Mouse (Mus musculus) MEL (cell line): ENCODE data around the gene Fam166a. TPM values are rescaled to one million over a fixed set of nuclear protein-coding genes. Genes with fewer than 3 reads are reported as not detected.

ENCODE experiments used
- DNase-seq: peaks from one replicate; pipeline ENCODE4 v3.0.0; 2011; ENCODE audit warnings: low read depth, low spot score
- H3K27ac ChIP-seq: 2 replicates; pipeline ENCODE4 v1.5.1; 2012; ENCODE audit warnings: low read depth, mild to moderate bottlenecking, control low read depth, low read length, moderate library complexity; ENCODE audit not compliant: control insufficient read depth
- H3K27me3 ChIP-seq, 2 experiments: fragments of 150-350 bp in 1 of 2; sonication (generic) in 1 of 2; 2 replicates each; pipeline ENCODE4 v1.6.1; 2012; ENCODE audit warnings: low read length in 2 of 2, mild to moderate bottlenecking in 2 of 2, improper control_type of control experiment in 1 of 2, moderate library complexity in 1 of 2; ENCODE audit not compliant: insufficient read depth in 2 of 2, control insufficient read depth in 1 of 2
- H3K36me3 ChIP-seq, 2 experiments: 2 replicates each; pipeline ENCODE4 v1.6.1; 2012 to 2014; ENCODE audit warnings: low read length in 2 of 2, improper control_type of control experiment in 1 of 2, inconsistent platforms in 1 of 2, mild to moderate bottlenecking in 1 of 2; ENCODE audit not compliant: insufficient read depth in 2 of 2, control insufficient read depth in 1 of 2
- H3K4me1 ChIP-seq, 2 experiments: fragments of 150-350 bp in 1 of 2; sonication (generic) in 1 of 2; 2 replicates each; pipeline ENCODE4 v1.6.1; 2012; ENCODE audit warnings: low read length in 2 of 2, improper control_type of control experiment in 1 of 2, mild to moderate bottlenecking in 1 of 2; ENCODE audit not compliant: insufficient read depth in 2 of 2, control insufficient read depth in 1 of 2
- H3K4me3 ChIP-seq, 2 experiments: fragments of 150-350 bp in 1 of 2; sonication (generic) in 1 of 2; 2 replicates each; pipeline ENCODE4 v1.5.1; 2012; ENCODE audit warnings: low read depth in 2 of 2, low read length in 2 of 2, mild to moderate bottlenecking in 2 of 2, moderate library complexity in 2 of 2, control low read depth in 1 of 2, improper control_type of control experiment in 1 of 2; ENCODE audit not compliant: control insufficient read depth in 1 of 2, insufficient read depth in 1 of 2
- H3K79me2 ChIP-seq: 2 replicates; pipeline ENCODE4 v1.6.1; 2012; ENCODE audit warnings: mild to moderate bottlenecking, low read length, moderate library complexity; ENCODE audit not compliant: control insufficient read depth, poor library complexity, insufficient read depth
- H3K9ac ChIP-seq: 2 replicates; pipeline ENCODE4 v1.6.1; 2012; ENCODE audit warnings: low read depth, mild to moderate bottlenecking, control low read depth, low read length, moderate library complexity; ENCODE audit not compliant: control insufficient read depth, poor library complexity, severe bottlenecking
- H3K9me3 ChIP-seq: fragments of 150-350 bp; sonication (generic); replicated peaks from 2 replicates; pipeline ENCODE4 v1.6.1; 2012; ENCODE audit warnings: mild to moderate bottlenecking, low read length, improper control_type of control experiment, moderate library complexity; ENCODE audit not compliant: insufficient read depth
- BHLHE40 ChIP-seq: IDR thresholded peaks from 2 replicates; pipeline ENCODE4 v1.6.1; 2012; ENCODE audit warnings: low read depth, mild to moderate bottlenecking, inconsistent platforms, low read length, improper control_type of control experiment, borderline replicate concordance
- CHD2 ChIP-seq: IDR thresholded peaks from 2 replicates; pipeline ENCODE4 v1.6.1; 2011; ENCODE audit warnings: low read length, improper control_type of control experiment
- CTCF ChIP-seq, 3 experiments: IDR thresholded peaks in 2 of 3; conservative IDR thresholded peaks in 1 of 3; 2 replicates each; pipeline ENCODE4 v1.5.1; 2011 to 2012; ENCODE audit warnings: low read length in 3 of 3, low read depth in 2 of 3, mild to moderate bottlenecking in 2 of 3, improper control_type of control experiment in 1 of 3, inconsistent platforms in 1 of 3, mixed read lengths in 1 of 3, moderate library complexity in 1 of 3; ENCODE audit not compliant: control insufficient read depth in 1 of 3, insufficient read depth in 1 of 3, poor library complexity in 1 of 3, severe bottlenecking in 1 of 3
- E2F4 ChIP-seq: IDR thresholded peaks from 2 replicates; pipeline ENCODE4 v1.6.1; 2011; ENCODE audit warnings: low read depth, low read length, improper control_type of control experiment, borderline replicate concordance
- ELF1 ChIP-seq: IDR thresholded peaks from 2 replicates; pipeline ENCODE4 v1.6.1; 2014; ENCODE audit warnings: low read depth, mild to moderate bottlenecking, inconsistent platforms, low read length, improper control_type of control experiment, moderate library complexity
- EP300 ChIP-seq, 2 experiments: IDR thresholded peaks; 2 replicates each; pipeline ENCODE4 v1.6.1; 2011; ENCODE audit warnings: improper control_type of control experiment in 2 of 2, low read length in 2 of 2, low read depth in 1 of 2, mild to moderate bottlenecking in 1 of 2
- ETS1 ChIP-seq: IDR thresholded peaks from 2 replicates; pipeline ENCODE4 v1.6.1; 2012; ENCODE audit warnings: low read depth, mild to moderate bottlenecking, inconsistent platforms, low read length, improper control_type of control experiment, moderate library complexity
- GABPA ChIP-seq: IDR thresholded peaks from 2 replicates; pipeline ENCODE4 v1.6.1; 2012; ENCODE audit warnings: low read depth, mild to moderate bottlenecking, inconsistent platforms, low read length, improper control_type of control experiment, moderate library complexity
- GATA1 ChIP-seq: IDR thresholded peaks from 2 replicates; pipeline ENCODE4 v1.6.1; 2011; ENCODE audit warnings: low read depth, low read length, improper control_type of control experiment
- HCFC1 ChIP-seq: IDR thresholded peaks from 2 replicates; pipeline ENCODE4 v1.6.1; 2012; ENCODE audit warnings: low read depth, mild to moderate bottlenecking, inconsistent platforms, low read length, improper control_type of control experiment, moderate library complexity
- JUND ChIP-seq: IDR thresholded peaks from 2 replicates; pipeline ENCODE4 v1.6.1; 2011; ENCODE audit warnings: low read depth, mild to moderate bottlenecking, improper control_type of control experiment, low read length
- KAT2A ChIP-seq: conservative IDR thresholded peaks from 2 replicates; pipeline ENCODE4 v1.6.1; 2012; ENCODE audit warnings: low read depth, low read length, improper control_type of control experiment, inconsistent platforms
- MAFK ChIP-seq: IDR thresholded peaks from 2 replicates; pipeline ENCODE4 v1.6.1; 2011; ENCODE audit warnings: low read depth, mild to moderate bottlenecking, low read length, improper control_type of control experiment, borderline replicate concordance
- MAX ChIP-seq: IDR thresholded peaks from 2 replicates; pipeline ENCODE4 v1.6.1; 2011; ENCODE audit warnings: low read length, improper control_type of control experiment
- MEF2A ChIP-seq: IDR thresholded peaks from 2 replicates; pipeline ENCODE4 v1.6.1; 2014; ENCODE audit warnings: low read depth, mild to moderate bottlenecking, inconsistent platforms, low read length, improper control_type of control experiment; ENCODE audit not compliant: poor library complexity, insufficient replicate concordance, severe bottlenecking; ENCODE audit errors: extremely low read depth
- MXI1 ChIP-seq: IDR thresholded peaks from 2 replicates; pipeline ENCODE4 v1.6.1; 2011; ENCODE audit warnings: mild to moderate bottlenecking, low read depth, low read length, improper control_type of control experiment
- MYB ChIP-seq: IDR thresholded peaks from 2 replicates; pipeline ENCODE4 v1.6.1; 2011; ENCODE audit warnings: mild to moderate bottlenecking, low read depth, low read length, improper control_type of control experiment
- MYC ChIP-seq: IDR thresholded peaks from 2 replicates; pipeline ENCODE4 v1.6.1; 2011; ENCODE audit warnings: low read depth, mild to moderate bottlenecking, low read length, improper control_type of control experiment, moderate library complexity
- NELFE ChIP-seq: IDR thresholded peaks from 2 replicates; pipeline ENCODE4 v1.6.1; 2011; ENCODE audit warnings: low read depth, low read length, improper control_type of control experiment
- NRF1 ChIP-seq: IDR thresholded peaks from 2 replicates; pipeline ENCODE4 v1.6.1; 2014; ENCODE audit warnings: low read depth, mild to moderate bottlenecking, inconsistent platforms, low read length, improper control_type of control experiment, moderate library complexity; ENCODE audit not compliant: poor library complexity, insufficient read depth, severe bottlenecking
- POLR2A ChIP-seq, 2 experiments: IDR thresholded peaks; 2 replicates each; pipeline ENCODE4 v1.6.1; 2011 to 2012; ENCODE audit warnings: low read length in 2 of 2, mild to moderate bottlenecking in 2 of 2, control low read depth in 1 of 2, improper control_type of control experiment in 1 of 2, low read depth in 1 of 2, moderate library complexity in 1 of 2; ENCODE audit not compliant: control insufficient read depth in 1 of 2, insufficient read depth in 1 of 2, poor library complexity in 1 of 2
- POLR2AphosphoS2 ChIP-seq: IDR thresholded peaks from 2 replicates; pipeline ENCODE4 v1.6.1; 2011; ENCODE audit warnings: low read length, improper control_type of control experiment
- POLR2AphosphoS5 ChIP-seq: IDR thresholded peaks from 2 replicates; pipeline ENCODE4 v1.6.1; 2012; ENCODE audit warnings: low read depth, borderline replicate concordance, mild to moderate bottlenecking, inconsistent platforms, low read length, moderate library complexity, mixed read lengths
- RAD21 ChIP-seq: IDR thresholded peaks from 2 replicates; pipeline ENCODE4 v1.6.1; 2011; ENCODE audit warnings: mild to moderate bottlenecking, low read depth, low read length, improper control_type of control experiment
- RCOR1 ChIP-seq: IDR thresholded peaks from 2 replicates; pipeline ENCODE4 v1.6.1; 2012; ENCODE audit warnings: low read depth, mild to moderate bottlenecking, inconsistent platforms, low read length, improper control_type of control experiment
- SIN3A ChIP-seq: IDR thresholded peaks from 2 replicates; pipeline ENCODE4 v1.6.1; 2012; ENCODE audit warnings: low read length, improper control_type of control experiment, inconsistent platforms
- SMC3 ChIP-seq: IDR thresholded peaks from 2 replicates; pipeline ENCODE4 v1.6.1; 2011; ENCODE audit warnings: low read depth, low read length, improper control_type of control experiment
- TAL1 ChIP-seq: IDR thresholded peaks from 2 replicates; pipeline ENCODE4 v1.6.1; 2012; ENCODE audit warnings: mild to moderate bottlenecking, inconsistent platforms, low read length, moderate library complexity, mixed read lengths
- TBP ChIP-seq: IDR thresholded peaks from 2 replicates; pipeline ENCODE4 v1.8.0; 2011; ENCODE audit warnings: low read depth, low read length, improper control_type of control experiment
- TCF12 ChIP-seq: IDR thresholded peaks from 2 replicates; pipeline ENCODE4 v1.6.1; 2014; ENCODE audit warnings: low read depth, mild to moderate bottlenecking, inconsistent platforms, low read length, improper control_type of control experiment, moderate library complexity
- UBTF ChIP-seq: IDR thresholded peaks from 2 replicates; pipeline ENCODE4 v1.6.1; 2012; ENCODE audit warnings: low read depth, mild to moderate bottlenecking, inconsistent platforms, low read length, improper control_type of control experiment, moderate library complexity, borderline replicate concordance; ENCODE audit not compliant: insufficient read depth
- USF1 ChIP-seq: IDR thresholded peaks from 2 replicates; pipeline ENCODE4 v1.6.1; 2014; ENCODE audit warnings: low read depth, mild to moderate bottlenecking, inconsistent platforms, low read length, improper control_type of control experiment, moderate library complexity
- USF2 ChIP-seq, 2 experiments: IDR thresholded peaks; 2 replicates each; pipeline ENCODE4 v1.6.1; 2011 to 2012; ENCODE audit warnings: improper control_type of control experiment in 2 of 2, low read length in 2 of 2, borderline replicate concordance in 1 of 2, inconsistent platforms in 1 of 2, low read depth in 1 of 2, mild to moderate bottlenecking in 1 of 2; ENCODE audit not compliant: insufficient read depth in 1 of 2
- ZC3H11A ChIP-seq: IDR thresholded peaks from 2 replicates; pipeline ENCODE4 v1.6.1; 2012; ENCODE audit warnings: low read depth, mild to moderate bottlenecking, inconsistent platforms, low read length, improper control_type of control experiment
- ZKSCAN1 ChIP-seq: IDR thresholded peaks from 2 replicates; pipeline ENCODE4 v1.6.1; 2012; ENCODE audit warnings: low read depth, mild to moderate bottlenecking, inconsistent platforms, low read length, improper control_type of control experiment, moderate library complexity
- ZMIZ1 ChIP-seq: IDR thresholded peaks from 2 replicates; pipeline ENCODE4 v1.6.1; 2012; ENCODE audit warnings: low read depth, mild to moderate bottlenecking, inconsistent platforms, low read length, improper control_type of control experiment, moderate library complexity
- ZNF384 ChIP-seq: IDR thresholded peaks from 2 replicates; pipeline ENCODE4 v1.6.1; 2012; ENCODE audit warnings: low read depth, mild to moderate bottlenecking, inconsistent platforms, low read length, improper control_type of control experiment
- polyA plus RNA-seq, 2 experiments: library from polyadenylated mRNA; stranded (reverse) in 1 of 2; unstranded in 1 of 2; fragments of >175 nt in 1 of 2; fragments of >200 nt in 1 of 2; gene quantifications; 2 replicates each; pipeline versions ENCODE4 v1.2.1 to v1.2.4; 2012; ENCODE audit warnings: low replicate concordance in 2 of 2, low read depth in 1 of 2; ENCODE audit not compliant: insufficient read length in 2 of 2, insufficient read depth in 1 of 2, missing spikeins in 1 of 2
- total RNA-seq: library from RNA; depleted of rRNA; stranded (reverse); fragments of 300-350 nt; gene quantifications from 2 replicates; pipeline ENCODE4 v1.2.3, GENCODE M21; 2012

The Fam166a gene
- total and polyA plus RNA-seq, 3 experiments, result 1.1 to 15.6 TPM; not detected in 1

DNA sequence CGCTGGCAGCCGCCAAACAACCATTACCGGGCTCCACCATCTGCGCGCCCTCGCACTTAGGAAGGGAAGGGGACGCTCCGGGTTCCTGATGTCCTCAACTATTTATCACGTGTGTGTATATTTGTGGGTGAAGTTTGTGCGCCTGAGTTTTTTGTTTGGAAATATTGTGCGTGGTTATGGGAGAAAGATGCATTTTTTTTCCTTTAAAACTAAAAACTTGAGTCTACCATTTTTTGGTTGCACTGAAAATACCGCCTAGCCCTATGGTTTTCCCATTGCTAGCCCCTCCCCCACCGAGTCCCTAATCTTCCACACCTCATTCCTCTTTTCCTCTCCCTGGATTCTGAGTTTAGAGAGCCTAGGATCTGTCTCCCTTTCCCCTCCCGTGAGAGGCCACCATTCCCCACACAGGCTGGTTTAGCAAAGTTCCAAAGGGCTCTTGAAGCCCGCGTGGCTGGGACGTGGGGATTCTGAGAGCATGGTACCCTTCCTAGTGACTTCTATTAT is 36.6 kb upstream of the Fam166a start:
- peak overlapping the region; percentile 85 for H3K27ac ChIP-seq
- H3K27me3 ChIP-seq, result no peaks in the 10 kb centered on the region
- peaks cover 8% of the 10 kb centered on the region for H3K79me2 ChIP-seq
- DNase-seq, result peak; percentile 63
- H3K4me3 ChIP-seq, result peak overlapping the region; percentile 59 to 99
- H3K36me3 ChIP-seq, result peaks cover 0 to 5% of the 10 kb centered on the region in 2 experiments; a peak in 2 of 4 replicates
- no peaks in the 10 kb centered on the region for H3K9me3 ChIP-seq
- H3K4me1 ChIP-seq, result peaks cover 1 to 11% of the 10 kb centered on the region in 2 experiments; a peak in 3 of 4 replicates
- peak overlapping the region; percentile 90 for H3K9ac ChIP-seq
- TF ChIP-seq MXI1, result peak; percentile 86
- no peak for TF ChIP-seq RAD21
- TF ChIP-seq TBP, result peak; percentile 51
- TF ChIP-seq ZC3H11A, result no peak
- TF ChIP-seq ETS1, result no peak
- no peak for TF ChIP-seq ZKSCAN1
- TF ChIP-seq GATA1, result no peak
- TF ChIP-seq KAT2A, result no peak
- peak; percentile 14; the same call in 1 of the 2 replicates for TF ChIP-seq BHLHE40
- TF ChIP-seq EP300 (IDR thresholded peaks at IDR 0.05; ENCODE audit: low read depth in 1 of 2, low read length in 2 of 2), result 0 out of 4 replicates have a peak, but pooled peaks of 1 of the 2 experiments have one; percentile 6
- no peak for TF ChIP-seq CTCF (IDR thresholded peaks at IDR 0.05 in 2 of 3, conservative IDR thresholded peaks at IDR 0.05 in 1 of 3; ENCODE audit: control insufficient read depth in 1 of 3, insufficient read depth in 1 of 3, low read depth in 2 of 3, low read length in 3 of 3, poor library complexity in 1 of 3, severe bottlenecking in 1 of 3)
- peak; percentile 69 for TF ChIP-seq SIN3A
- TF ChIP-seq JUND, result no peak
- TF ChIP-seq MYC, result peak; percentile 93
- TF ChIP-seq TAL1, result no peak
- 0 out of 2 replicates have a peak, but pooled peaks have one; percentile 3 for TF ChIP-seq HCFC1
- no peak for TF ChIP-seq RCOR1
- TF ChIP-seq ZMIZ1, result no peak
- no peak for TF ChIP-seq GABPA
- no peak for TF ChIP-seq NRF1
- no peak for TF ChIP-seq USF2 (IDR thresholded peaks at IDR 0.05; ENCODE audit: borderline replicate concordance in 1 of 2, insufficient read depth in 1 of 2, low read depth in 1 of 2, low read length in 2 of 2)
- no peak for TF ChIP-seq POLR2AphosphoS2
- peak; percentile 53; the same call in 1 of the 2 replicates for TF ChIP-seq E2F4
- TF ChIP-seq MEF2A, result no peak
- TF ChIP-seq POLR2A (IDR thresholded peaks at IDR 0.05; ENCODE audit: control insufficient read depth in 1 of 2, insufficient read depth in 1 of 2, low read depth in 1 of 2, low read length in 2 of 2, poor library complexity in 1 of 2), result peak in 1 of 2 experiments; percentile 18; a peak in 1 of 4 replicates
- TF ChIP-seq SMC3, result no peak
- no peak for TF ChIP-seq MYB
- TF ChIP-seq TCF12, result no peak
- TF ChIP-seq ELF1, result no peak
- TF ChIP-seq CHD2, result peak; percentile 45; the same call in 1 of the 2 replicates
- no peak for TF ChIP-seq UBTF
- TF ChIP-seq MAFK, result no peak
- no peak for TF ChIP-seq ZNF384
- TF ChIP-seq USF1, result peak; percentile 24; the same call in 1 of the 2 replicates
- no peak for TF ChIP-seq POLR2AphosphoS5
- peak; percentile 69 for TF ChIP-seq MAX
- TF ChIP-seq NELFE, result peak; percentile 51; the same call in 1 of the 2 replicates
